Mouse (Mus musculus) forebrain, embryonic 12.5 days (tissue): ENCODE data around the gene Olfr187. TPM values are rescaled to one million over a fixed set of nuclear protein-coding genes. Genes with fewer than 3 reads are reported as not detected.

Experiments
- ATAC-seq: fragments of 200-750 bp; cut with Nextera tagmentation; 2 replicates; pipeline ENCODE4 v1.8.0; 2017; ENCODE audit warnings: moderate TSS enrichment; ENCODE audit not compliant: low FRiP score
- H3K27ac ChIP-seq: fragments of 300-500 bp; sonication (generic); 2 replicates; pipeline ENCODE4 v1.5.1; 2016; ENCODE audit warnings: mild to moderate bottlenecking
- H3K27me3 ChIP-seq: fragments of 300-500 bp; sonication (generic); 2 replicates; pipeline ENCODE4 v1.6.1; 2016; ENCODE audit warnings: mild to moderate bottlenecking
- H3K36me3 ChIP-seq: fragments of 300-500 bp; sonication (generic); replicated peaks from 2 replicates; pipeline ENCODE4 v1.6.1; 2016; ENCODE audit warnings: mild to moderate bottlenecking
- H3K4me1 ChIP-seq: fragments of 300-500 bp; sonication (generic); 2 replicates; pipeline ENCODE4 v1.6.1; 2016
- H3K4me2 ChIP-seq: fragments of 300-500 bp; sonication (generic); 2 replicates; pipeline ENCODE4 v1.6.1; 2016; ENCODE audit warnings: mild to moderate bottlenecking, moderate library complexity
- H3K4me3 ChIP-seq: fragments of 300-500 bp; sonication (generic); replicated peaks from 2 replicates; pipeline ENCODE4 v1.5.1; 2016; ENCODE audit warnings: mild to moderate bottlenecking
- H3K9ac ChIP-seq: fragments of 300-500 bp; sonication (generic); 2 replicates; pipeline ENCODE4 v1.6.1; 2016; ENCODE audit warnings: mild to moderate bottlenecking
- H3K9me3 ChIP-seq: fragments of 300-500 bp; sonication (generic); 2 replicates; pipeline ENCODE4 v1.6.1; 2016
- WGBS: fragments of 180-500 bp; shearing (Covaris S2); methylation state at CpG from one replicate; pipeline ENCODE4 v1.1.7; 2016; 5-methylcytosine and 5-hydroxymethylcytosine counted together
- polyA plus RNA-seq: library from polyadenylated mRNA; unstranded; fragments of >200 nt; fragmentation: Nextera tagmentation; extraction: Ambion mirVana; gene quantifications from 2 replicates; pipeline ENCODE4 v1.2.1, GENCODE M21; 2016

Olfr187 gene
- polyA plus RNA-seq, 1 experiment from 2014 or later, result not detected

GRCm38 (mm10) chr16:58995057-58995456, 44.5 kb downstream of the Olfr187 start, which contains the start of gene Olfr183:
Gene Olfr183 (plus strand): TSS chr16:58995357.
- Histone ChIP-seq H3K9ac (no peak within 1 kb of the TSS), H3K4me3 (no peak within 1 kb of the TSS), H3K27me3 (no peaks in the 10 kb centered on the region), H3K36me3 (no peaks in the 10 kb centered on the region), H3K27ac (no peak within 1 kb of the TSS), H3K4me2 (no peak within 1 kb of the TSS), H3K4me1 (no peaks in the 10 kb centered on the region), H3K9me3 (no peaks in the 10 kb centered on the region)
- 70% methylated on average over 2 of the region's 2 CpGs for WGBS
- no peak for ATAC-seq

Other genes with a start within 250 kb of the Olfr187 start
- not detected in 2 replicates for gene Olfr173, start 239.5 kb downstream of the Olfr187 start, polyA plus RNA-seq
- not detected in 2 replicates for gene Olfr175-ps1, start 213.0 kb downstream of the Olfr187 start, polyA plus RNA-seq
- gene Olfr177, start 165.0 kb downstream of the Olfr187 start, polyA plus RNA-seq, result not detected in 2 replicates
- gene Olfr178, start 147.7 kb downstream of the Olfr187 start, polyA plus RNA-seq, result not detected in 2 replicates
- gene Olfr181, start 111.0 kb downstream of the Olfr187 start, polyA plus RNA-seq, result not detected in 2 replicates
- not detected in 2 replicates for gene Olfr180, start 110.4 kb downstream of the Olfr187 start, polyA plus RNA-seq
- not detected in 2 replicates for gene Olfr183, start 44.4 kb downstream of the Olfr187 start, polyA plus RNA-seq
- not detected in 2 replicates for gene Olfr186, start 9.5 kb downstream of the Olfr187 start, polyA plus RNA-seq
- not detected in 2 replicates for gene Olfr190, start 38.2 kb upstream of the Olfr187 start, polyA plus RNA-seq
- gene Olfr191, start 50.1 kb upstream of the Olfr187 start, polyA plus RNA-seq, result not detected in 2 replicates
- not detected in 2 replicates for gene Olfr193, start 72.1 kb upstream of the Olfr187 start, polyA plus RNA-seq
- gene Olfr194, start 81.3 kb upstream of the Olfr187 start, polyA plus RNA-seq, result not detected in 2 replicates
- gene Olfr195, start 107.3 kb upstream of the Olfr187 start, polyA plus RNA-seq, result not detected in 2 replicates
- not detected in 2 replicates for gene Olfr196, start 130.7 kb upstream of the Olfr187 start, polyA plus RNA-seq
- gene Olfr198, start 163.8 kb upstream of the Olfr187 start, polyA plus RNA-seq, result not detected in 2 replicates
- gene Olfr199, start 180.0 kb upstream of the Olfr187 start, polyA plus RNA-seq, result not detected in 2 replicates
- not detected in 2 replicates for gene Olfr201, start 232.9 kb upstream of the Olfr187 start, polyA plus RNA-seq
- gene Olfr202, start 247.0 kb upstream of the Olfr187 start, polyA plus RNA-seq, result not detected in 2 replicates